Comparison of ENCODE assay signal across 29 mouse cellular contexts in genomic region chr2:76541900-76542299, GRCm38 (mm10).
DNase-seq lines count a peak whose midpoint lies in the region; ATAC-seq and TF ChIP-seq lines count a peak whose summit lies in the region.
"Had no signal": no experiment of that assay in that cellular context is flagged by ENCODE, and none has a peak within 500 bp of the region (broad histone marks: within the 10 kb centered on the region; RNA-seq: fewer than 3 reads in every experiment).

No protein-coding gene starts in this region.

- H3K36me3 ChIP-seq in CH12.LX (replicated peaks in 1 of 2; ENCODE audit: control insufficient read depth in 1 of 2, insufficient read depth in 1 of 2, low read length in 1 of 2): no peaks in the 10 kb centered on the region
- H3K36me3 ChIP-seq: embryonic facial prominence, embryonic 10.5 days; embryonic facial prominence, embryonic 13.5 days; forebrain, embryonic 12.5 days; forebrain, embryonic 15.5 days; heart, embryonic 12.5 days; heart, embryonic 15.5 days; hindbrain, embryonic 12.5 days; hindbrain, embryonic 15.5 days had no signal

- no peak overlapping the region for H3K27ac ChIP-seq in CH12.LX (ENCODE audit: insufficient read depth, low read depth)
- no peak overlapping the region for H3K27ac ChIP-seq in layer of hippocampus, adult 2 months
- H3K27ac ChIP-seq: embryonic facial prominence, embryonic 10.5 days; embryonic facial prominence, embryonic 13.5 days; forebrain, embryonic 12.5 days; forebrain, embryonic 15.5 days; heart, adult 2 months; heart, embryonic 15.5 days; hindbrain, embryonic 12.5 days; hindbrain, embryonic 15.5 days had no signal

- no peaks in the 10 kb centered on the region for H3K79me2 ChIP-seq in CH12.LX (replicated peaks; ENCODE audit: control insufficient read depth, extremely low read depth, insufficient read depth, poor library complexity, severe bottlenecking)

- H3K9me3 ChIP-seq in CH12.LX (replicated peaks; ENCODE audit: low read length): no peaks in the 10 kb centered on the region
- H3K9me3 ChIP-seq: embryonic facial prominence, embryonic 10.5 days; embryonic facial prominence, embryonic 13.5 days; forebrain, embryonic 12.5 days; forebrain, embryonic 15.5 days; heart, embryonic 12.5 days; heart, embryonic 15.5 days; hindbrain, embryonic 12.5 days; hindbrain, embryonic 15.5 days had no signal

- no peak overlapping the region for H3K9ac ChIP-seq in CH12.LX (ENCODE audit: insufficient read depth, low read depth)
- H3K9ac ChIP-seq: embryonic facial prominence, embryonic 13.5 days; forebrain, embryonic 12.5 days; forebrain, embryonic 15.5 days; heart, embryonic 12.5 days; heart, embryonic 15.5 days; hindbrain, embryonic 12.5 days; hindbrain, embryonic 15.5 days had no signal

- dilution Hi-C loops in CH12.LX (cut with MboI; ENCODE audit: extremely low pct_ligation_motif_present, extremely low pct_unique_long_range_greater_than_20kb, low sequenced_read_pairs): no loop called here

- no peak for TF ChIP-seq POLR2A in CH12.LX (IDR thresholded peaks at IDR 0.05; ENCODE audit: low read depth, low read length)

- no peaks in the 10 kb centered on the region for H3K27me3 ChIP-seq in CH12.LX (replicated peaks)
- H3K27me3 ChIP-seq: embryonic facial prominence, embryonic 13.5 days; forebrain, embryonic 12.5 days; forebrain, embryonic 15.5 days; heart, embryonic 12.5 days; heart, embryonic 15.5 days; hindbrain, embryonic 12.5 days; hindbrain, embryonic 15.5 days; Patski had no signal

- H3K4me1 ChIP-seq in CH12.LX (ENCODE audit: control insufficient read depth in 1 of 2, insufficient read depth in 2 of 2): no peaks in the 10 kb centered on the region; a peak in 1 of 4 replicates

- ATAC-seq in granulocyte monocyte progenitor cell, adult 5-6 weeks (replicated peaks; ENCODE audit: poor library complexity, severe bottlenecking): peak; percentile 91
- ATAC-seq in megakaryocyte progenitor cell, adult 5-6 weeks (replicated peaks; ENCODE audit: poor library complexity): peak; percentile 97
- ATAC-seq: forebrain, embryonic 15.5 days; Patski had no signal

- H3K4me2 ChIP-seq in CH12.LX (ENCODE audit: insufficient read depth, low read depth, poor library complexity, severe bottlenecking): peak overlapping the region; percentile 50; the same call in 1 of the 2 replicates
- H3K4me2 ChIP-seq: embryonic facial prominence, embryonic 13.5 days; forebrain, embryonic 12.5 days; forebrain, embryonic 15.5 days; heart, embryonic 12.5 days; heart, embryonic 15.5 days; hindbrain, embryonic 12.5 days; hindbrain, embryonic 15.5 days had no signal

- no peak for TF ChIP-seq RAD21 in CH12.LX (IDR thresholded peaks at IDR 0.05; ENCODE audit: low read depth, low read length)

- no peak for TF ChIP-seq EP300 in CH12.LX (IDR thresholded peaks at IDR 0.05; ENCODE audit: low read length)

- no peak for TF ChIP-seq CTCF in CH12.LX (conservative IDR thresholded peaks at IDR 0.05 in 1 of 2, IDR thresholded peaks at IDR 0.05 in 1 of 2; ENCODE audit: low read depth in 2 of 2, low read length in 2 of 2)
- no peak for TF ChIP-seq CTCF in layer of hippocampus, adult 2 months (conservative IDR thresholded peaks at IDR 0.05)

- no peak overlapping the region for H3K4me3 ChIP-seq in CH12.LX (replicated peaks in 1 of 3; ENCODE audit: low read depth in 2 of 3, low read length in 2 of 3, poor library complexity in 1 of 3)
- no peak overlapping the region for H3K4me3 ChIP-seq in layer of hippocampus, adult 2 months
- H3K4me3 ChIP-seq: embryonic facial prominence, embryonic 10.5 days; embryonic facial prominence, embryonic 13.5 days; erythroblast, embryonic 14.5 days; forebrain, embryonic 12.5 days; forebrain, embryonic 15.5 days; heart, adult 2 months; heart, embryonic 12.5 days; heart, embryonic 15.5 days; hindbrain, embryonic 12.5 days; hindbrain, embryonic 15.5 days had no signal

- in situ Hi-C loops in CH12.LX (cut with MboI; ENCODE audit: low pct_ligation_motif_present, low pct_unique_long_range_greater_than_20kb, low sequenced_read_pairs): no loop called here

- DNase-seq in CH12.LX (ENCODE audit: extremely low read depth) (no peak), MEL-GATA-1-ER (ENCODE audit: extremely low read depth, low read depth) (peak; percentile 91)
- DNase-seq in layer of hippocampus, adult 2 months (ENCODE audit: low spot score in 2 of 2): no peak
- no peak for DNase-seq in lung, postnatal 10 days
- no peak for DNase-seq in heart, adult 9 months (ENCODE audit: low spot score in 2 of 2)
- no peak for DNase-seq in right cerebral cortex, postnatal 25 days
- DNase-seq: adrenal gland, postnatal 10 days; adrenal gland, postnatal 36 days; cerebellum, adult 11 months; cerebellum, adult 2 months; cerebellum, adult 9-11 months; cerebellum, postnatal 25 days; embryo, embryonic 11 days; gastrocnemius, postnatal 25 days; heart, adult 2 months; heart, postnatal 10 days; heart, postnatal 4 days had no signal

TF ChIP-seq in CH12.LX, 34 proteins besides CTCF, POLR2A, EP300 and RAD21:
- TF ChIP-seq MXI1 (IDR thresholded peaks at IDR 0.05; ENCODE audit: low read depth, low read length): no peak
- TF ChIP-seq E2F4 (IDR thresholded peaks at IDR 0.05; ENCODE audit: insufficient replicate concordance, low read depth, low read length): no peak
- TF ChIP-seq MAFK (IDR thresholded peaks at IDR 0.05; ENCODE audit: insufficient replicate concordance, low read length): no peak
- no peak for TF ChIP-seq KAT2A (IDR thresholded peaks at IDR 0.05; ENCODE audit: insufficient replicate concordance, low read length)
- TF ChIP-seq USF1 (IDR thresholded peaks at IDR 0.05; ENCODE audit: low read depth, low read length): no peak
- no peak for TF ChIP-seq CHD2 (IDR thresholded peaks at IDR 0.05; ENCODE audit: low read length)
- no peak for TF ChIP-seq JUND (conservative IDR thresholded peaks at IDR 0.05; ENCODE audit: low read depth, low read length)
- no peak for TF ChIP-seq GABPA (IDR thresholded peaks at IDR 0.05; ENCODE audit: insufficient replicate concordance, low read depth, low read length)
- no peak for TF ChIP-seq ZC3H11A (IDR thresholded peaks at IDR 0.05; ENCODE audit: low read depth, low read length)
- TF ChIP-seq ZNF384 (IDR thresholded peaks at IDR 0.05; ENCODE audit: low read depth, low read length): no peak
- TF ChIP-seq SMC3 (IDR thresholded peaks at IDR 0.05; ENCODE audit: low read depth, low read length): no peak
- no peak for TF ChIP-seq USF2 (conservative IDR thresholded peaks at IDR 0.05; ENCODE audit: low read depth, low read length)
- TF ChIP-seq HCFC1 (IDR thresholded peaks at IDR 0.05; ENCODE audit: low read depth, low read length): no peak
- TF ChIP-seq NELFE (IDR thresholded peaks at IDR 0.05; ENCODE audit: low read depth, low read length): no peak
